Mouse (Mus musculus) brain, adult 2 months (tissue): ENCODE results near the gene Rbfox2.

ENCODE experiments used
- DNase-seq: peaks from one replicate; pipeline ENCODE4 v3.0.0; 2011; ENCODE audit warnings: low read depth, low spot score

Gene Rbfox2

GRCm38 (mm10) chr15:77146942-77147341 is 159.9 kb downstream of the Rbfox2 start:
- DNase-seq = no peak

DNA sequence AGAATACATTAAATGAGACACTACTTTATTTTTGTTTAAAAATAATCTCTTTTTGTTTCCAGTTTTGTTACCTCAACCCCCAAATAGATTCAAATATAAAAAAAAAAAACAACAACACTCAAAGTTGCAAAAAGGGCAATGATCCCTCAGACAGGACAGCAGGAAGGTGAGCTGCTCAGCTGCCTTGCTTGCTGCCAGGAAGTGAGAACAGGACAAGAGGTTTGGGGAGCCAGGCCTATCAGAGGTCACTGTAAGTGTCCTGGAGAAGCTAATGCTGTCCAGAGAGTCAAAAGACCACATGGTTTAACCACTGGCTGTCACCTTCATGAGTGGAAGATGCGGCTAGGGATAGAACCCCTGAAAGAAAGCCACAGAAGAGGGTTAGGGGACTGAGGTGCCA is 161.8 kb downstream of the Rbfox2 start:
- no peak for DNase-seq

GRCm38 (mm10) chr15:77142787-77143186 is 164.0 kb downstream of the Rbfox2 start:
- no peak for DNase-seq

- no peak for DNase-seq
These were observed 164.5 kb downstream of the Rbfox2 start for GRCm38 (mm10) chr15:77142352-77142751.

- peak; percentile 58 for DNase-seq
These were observed 165.1 kb downstream of the Rbfox2 start for GRCm38 (mm10) chr15:77141711-77142110.

DNA sequence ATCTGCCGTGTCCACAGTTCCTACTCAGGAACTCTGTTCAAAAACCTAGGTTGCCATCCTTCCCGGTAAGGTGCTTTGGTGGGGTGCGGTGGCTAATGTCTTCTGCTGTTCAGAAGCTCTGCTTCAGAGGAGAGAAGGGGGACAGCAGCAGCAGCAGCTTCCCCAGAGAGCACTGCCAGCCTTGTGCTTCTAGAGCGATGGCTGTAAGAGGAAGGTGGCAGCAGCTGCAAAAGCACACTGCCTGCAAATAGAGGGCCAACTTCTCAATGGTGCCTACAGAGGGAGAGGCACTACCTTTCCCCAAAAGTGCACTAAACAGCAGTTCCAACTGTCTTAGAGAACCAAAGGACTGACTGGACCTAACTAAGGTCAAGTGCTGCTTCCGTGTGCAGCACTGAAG is 168.5 kb downstream of the Rbfox2 start:
- peak; percentile 60 for DNase-seq

GRCm38 (mm10) chr15:77134483-77134882 is 172.3 kb downstream of the Rbfox2 start:
- DNase-seq = no peak

- no peak for DNase-seq
These were observed 177.7 kb downstream of the Rbfox2 start for GRCm38 (mm10) chr15:77129154-77129553.

DNA sequence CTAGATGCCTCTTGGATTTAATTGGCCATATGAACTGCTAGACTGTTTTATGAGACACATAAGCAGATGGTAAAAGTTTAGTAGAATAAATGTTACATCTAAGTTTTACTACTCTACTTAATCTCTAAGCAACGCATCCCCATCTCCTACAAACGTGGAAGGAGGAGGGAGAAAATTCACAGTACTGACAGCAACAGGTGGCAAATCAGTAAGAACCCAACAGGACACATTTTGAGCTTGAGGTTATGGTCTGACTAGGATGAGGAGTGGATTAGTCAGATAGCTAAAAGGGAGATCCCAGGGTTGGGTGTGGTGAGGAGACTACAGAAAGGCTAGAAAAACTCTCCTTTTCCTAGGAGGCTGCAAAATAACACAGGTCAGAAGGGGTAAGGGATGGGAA is 179.1 kb downstream of the Rbfox2 start:
- DNase-seq = no peak

- DNase-seq = no peak
These were observed 180.1 kb downstream of the Rbfox2 start for GRCm38 (mm10) chr15:77126674-77127073.

DNA sequence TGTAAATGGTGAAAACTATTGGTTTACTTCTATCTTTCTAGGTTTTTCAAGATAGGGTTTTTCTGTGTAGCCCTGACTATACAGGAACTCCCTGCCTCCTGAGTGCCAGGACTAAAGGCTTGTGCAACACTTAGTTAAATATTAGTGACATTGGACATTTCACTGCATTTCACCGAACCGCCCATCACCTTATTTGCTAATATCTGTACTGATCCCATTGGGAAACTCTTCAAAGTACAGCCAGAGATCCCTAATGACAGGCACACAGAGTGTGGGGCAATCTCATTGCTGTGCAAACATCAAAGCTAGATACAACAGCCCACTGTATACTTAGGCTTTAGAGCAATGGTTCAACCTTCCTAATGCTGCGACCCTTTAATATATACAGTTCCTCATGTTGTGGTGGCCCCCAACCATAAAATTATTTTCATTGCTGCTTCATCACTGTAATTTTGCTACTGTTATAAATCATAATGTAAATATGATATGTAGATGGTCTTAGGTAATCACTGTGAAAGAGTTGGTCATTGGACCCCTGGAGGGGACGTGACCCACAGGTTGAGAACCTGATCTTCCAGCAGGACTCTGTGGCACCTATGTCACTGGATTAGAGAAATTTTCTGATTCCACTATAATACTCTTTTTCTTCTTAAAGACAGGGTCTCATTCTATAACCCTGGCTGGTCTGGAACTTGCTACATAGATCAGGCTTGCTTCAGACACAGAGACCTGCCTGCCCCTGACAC is 182.3 kb downstream of the Rbfox2 start:
- no peak for DNase-seq

- no peak for DNase-seq
These were observed 184.0 kb downstream of the Rbfox2 start for GRCm38 (mm10) chr15:77122824-77123223.

DNA sequence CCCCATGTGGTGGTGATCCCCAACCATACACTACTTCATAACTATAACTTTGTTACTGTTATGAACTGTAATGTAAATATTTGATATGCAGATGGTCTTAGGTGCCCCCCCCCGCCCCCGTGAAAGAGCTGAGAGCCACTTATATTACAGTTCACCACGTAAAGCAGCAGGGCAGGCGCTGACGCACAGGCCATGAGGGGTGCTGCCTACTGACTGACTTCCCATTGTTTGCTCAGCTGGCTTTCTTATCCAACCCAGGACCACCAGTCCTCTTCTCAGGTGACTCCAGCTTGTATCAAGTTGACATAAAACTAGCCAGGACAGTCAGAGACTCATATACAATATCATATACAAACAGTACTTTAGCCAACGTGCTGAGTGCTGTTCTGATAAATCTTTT is 184.6 kb downstream of the Rbfox2 start:
- no peak for DNase-seq

- DNase-seq = no peak
These were observed 187.1 kb downstream of the Rbfox2 start for GRCm38 (mm10) chr15:77119666-77120065.

- DNase-seq = no peak
These were observed 189.6 kb downstream of the Rbfox2 start for GRCm38 (mm10) chr15:77117209-77117608.

DNA sequence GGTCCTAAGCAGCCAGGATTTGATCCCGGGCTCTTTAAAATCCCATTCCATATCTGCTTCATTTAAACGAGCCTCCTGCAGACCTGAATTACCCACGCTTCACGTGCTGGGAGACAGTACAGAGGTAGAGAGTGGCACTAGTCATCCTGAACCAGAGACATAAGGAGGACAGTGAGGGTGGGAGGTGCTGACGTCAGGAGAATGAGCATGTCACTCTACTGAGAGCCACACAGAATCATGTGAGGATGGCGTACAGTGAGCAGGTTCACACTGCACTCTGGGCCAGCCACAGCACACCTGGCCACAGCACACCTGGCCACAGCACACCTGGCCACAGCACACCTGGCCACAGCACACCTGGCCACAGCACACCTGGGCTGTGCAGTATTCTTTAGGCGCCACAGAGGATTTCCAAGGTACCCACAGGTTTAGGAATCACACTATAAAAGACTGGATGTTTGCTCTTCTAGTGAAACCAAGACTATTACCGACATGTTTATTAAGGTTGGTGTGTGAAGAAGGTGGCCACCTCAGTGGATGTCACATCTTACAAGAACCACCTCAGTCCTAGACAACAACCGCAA is 190.6 kb downstream of the Rbfox2 start:
- DNase-seq = peak; percentile 73

- DNase-seq = no peak
These were observed 191.3 kb downstream of the Rbfox2 start for GRCm38 (mm10) chr15:77115456-77115855.

GRCm38 (mm10) chr15:77113591-77113990 is 193.2 kb downstream of the Rbfox2 start:
- DNase-seq = no peak

DNA sequence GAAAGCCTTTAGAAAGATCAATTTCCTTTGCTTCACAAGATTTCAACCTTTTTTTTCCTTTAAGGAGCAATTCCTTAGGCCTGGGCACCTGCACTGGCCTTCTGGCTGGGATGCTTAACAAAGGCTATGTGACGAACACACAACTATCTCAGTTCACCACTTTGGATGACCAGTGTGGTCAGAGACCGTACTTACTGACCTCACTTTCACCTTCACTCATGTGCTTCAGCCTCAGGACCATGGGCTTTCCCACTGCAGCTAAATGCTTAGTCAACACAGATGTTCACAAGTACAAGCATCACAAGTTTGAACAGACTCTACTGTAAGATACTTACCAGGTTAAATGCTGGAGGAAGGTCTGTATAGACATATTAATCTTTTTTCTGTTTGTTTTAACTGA is 194.4 kb downstream of the Rbfox2 start:
- no peak for DNase-seq

GRCm38 (mm10) chr15:77111924-77112323 is 194.9 kb downstream of the Rbfox2 start:
- DNase-seq = no peak

- DNase-seq = no peak
These were observed 196.4 kb downstream of the Rbfox2 start for GRCm38 (mm10) chr15:77110452-77110851.

GRCm38 (mm10) chr15:77107169-77107908 is 199.5 kb downstream of the Rbfox2 start:
- peak; percentile 35 for DNase-seq

- no peak for DNase-seq
These were observed 201.5 kb downstream of the Rbfox2 start for GRCm38 (mm10) chr15:77105273-77105672.
